Mouse (Mus musculus): ENCODE data around the gene Slc16a14. TPM values are rescaled to one million over a fixed set of nuclear protein-coding genes. Genes with fewer than 3 reads are reported as not detected.

Gene Slc16a14
- polyA plus RNA-seq, 1 experiment from 2014 or later, result 0.06 TPM

- H3K4me1 ChIP-seq, result no peaks in the 10 kb centered on the region
- no peak overlapping the region for H3K4me3 ChIP-seq
- WGBS, result 89% methylated on average over 6 of the region's 6 CpGs
Measured at GRCm38 (mm10) chr1:84899156-84899555, 35.8 kb downstream of the Slc16a14 start.

GRCm38 (mm10) chr1:84897364-84897763, 37.6 kb downstream of the Slc16a14 start:
- no peaks in the 10 kb centered on the region for H3K9me3 ChIP-seq
- WGBS, result 77% methylated on average over 6 of the region's 6 CpGs
- no peak overlapping the region for H3K4me2 ChIP-seq
- no peak overlapping the region for H3K9ac ChIP-seq
- H3K4me3 ChIP-seq, result no peak overlapping the region
- H3K27ac ChIP-seq, result no peak overlapping the region
- H3K4me1 ChIP-seq, result no peaks in the 10 kb centered on the region
- H3K36me3 ChIP-seq, result no peaks in the 10 kb centered on the region
- no peaks in the 10 kb centered on the region for H3K27me3 ChIP-seq
- ATAC-seq (ENCODE audit: borderline replicate concordance, extremely low read depth, low FRiP score, low TSS enrichment), result no peak

More at GRCm38 (mm10) chr1:84899156-84899555, 35.8 kb downstream of the Slc16a14 start:
- Histone ChIP-seq H3K27me3 (no peaks in the 10 kb centered on the region), H3K9me3 (no peaks in the 10 kb centered on the region), H3K36me3 (no peaks in the 10 kb centered on the region), H3K4me2 (no peak overlapping the region), H3K9ac (no peak overlapping the region), H3K27ac (no peak overlapping the region)
- no peak for ATAC-seq (ENCODE audit: borderline replicate concordance, extremely low read depth, low FRiP score, low TSS enrichment)

GRCm38 (mm10) chr1:84891746-84892145, 43.2 kb downstream of the Slc16a14 start:
- no peak overlapping the region for H3K4me3 ChIP-seq
- no peak overlapping the region for H3K9ac ChIP-seq
- H3K9me3 ChIP-seq, result no peaks in the 10 kb centered on the region
- H3K4me1 ChIP-seq, result no peaks in the 10 kb centered on the region
- no peak overlapping the region for H3K27ac ChIP-seq
- ATAC-seq (ENCODE audit: borderline replicate concordance, extremely low read depth, low FRiP score, low TSS enrichment), result no peak
- no peaks in the 10 kb centered on the region for H3K36me3 ChIP-seq
- H3K27me3 ChIP-seq, result no peaks in the 10 kb centered on the region
- no peak overlapping the region for H3K4me2 ChIP-seq
- WGBS, result 89% methylated on average over 9 of the region's 9 CpGs

- no peak overlapping the region for H3K9ac ChIP-seq
- no peaks in the 10 kb centered on the region for H3K36me3 ChIP-seq
- H3K4me1 ChIP-seq, result no peaks in the 10 kb centered on the region
- H3K27ac ChIP-seq, result no peak overlapping the region
- no peak overlapping the region for H3K4me3 ChIP-seq
- H3K27me3 ChIP-seq, result no peaks in the 10 kb centered on the region
- H3K9me3 ChIP-seq, result no peaks in the 10 kb centered on the region
- no peak overlapping the region for H3K4me2 ChIP-seq
- WGBS, result 77% methylated on average over 7 of the region's 7 CpGs
- ATAC-seq (ENCODE audit: borderline replicate concordance, extremely low read depth, low FRiP score, low TSS enrichment), result no peak
Measured at GRCm38 (mm10) chr1:84890503-84890902, 44.4 kb downstream of the Slc16a14 start.

- no peak for ATAC-seq (ENCODE audit: borderline replicate concordance, extremely low read depth, low FRiP score, low TSS enrichment)
- H3K27me3 ChIP-seq, result no peaks in the 10 kb centered on the region
- H3K4me3 ChIP-seq, result no peak overlapping the region
- no peaks in the 10 kb centered on the region for H3K4me1 ChIP-seq
- H3K27ac ChIP-seq, result no peak overlapping the region
- no peaks in the 10 kb centered on the region for H3K9me3 ChIP-seq
- H3K4me2 ChIP-seq, result no peak overlapping the region
- 41% methylated on average over 7 of the region's 7 CpGs for WGBS
- H3K36me3 ChIP-seq, result no peaks in the 10 kb centered on the region
- no peak overlapping the region for H3K9ac ChIP-seq
Measured at GRCm38 (mm10) chr1:84890005-84890393, 44.9 kb downstream of the Slc16a14 start.

DNA sequence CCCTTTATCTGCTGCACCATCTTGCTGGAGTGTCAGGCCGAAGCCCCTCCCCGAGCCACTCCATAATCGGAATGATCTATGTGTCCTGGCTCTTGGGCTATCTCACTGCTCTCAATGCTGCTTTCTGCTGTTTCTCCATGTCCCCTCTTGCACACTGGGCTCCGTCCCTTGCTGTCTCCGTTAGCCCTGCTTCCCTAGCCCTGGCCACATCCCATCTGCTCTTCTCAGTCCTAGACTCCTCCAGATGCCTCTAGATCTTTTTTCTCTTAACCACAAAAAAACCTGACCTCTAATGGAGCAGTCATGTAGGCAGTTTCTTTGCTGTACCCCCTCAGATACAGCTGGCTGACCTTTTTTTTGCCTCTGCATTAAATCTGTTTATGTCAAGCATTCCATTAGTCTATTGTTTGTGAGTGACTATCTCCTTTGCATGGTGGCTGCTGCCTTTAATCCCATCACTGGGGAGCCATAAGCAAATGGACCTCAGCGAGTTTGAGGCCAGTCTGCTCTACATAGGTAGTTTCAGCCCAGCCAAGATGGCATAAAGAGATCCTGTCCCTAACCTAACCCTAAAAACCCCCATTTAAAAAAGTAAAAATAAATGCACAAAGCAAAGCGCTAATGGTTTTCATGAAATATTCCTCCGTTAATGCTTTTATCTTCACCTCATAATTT, 45.5 kb downstream of the Slc16a14 start:
- no peak for ATAC-seq (ENCODE audit: borderline replicate concordance, extremely low read depth, low FRiP score, low TSS enrichment)
- Histone ChIP-seq H3K27ac (no peak overlapping the region), H3K36me3 (no peaks in the 10 kb centered on the region), H3K9me3 (no peaks in the 10 kb centered on the region), H3K4me2 (no peak overlapping the region), H3K4me1 (no peaks in the 10 kb centered on the region), H3K27me3 (no peaks in the 10 kb centered on the region), H3K4me3 (no peak overlapping the region), H3K9ac (no peak overlapping the region)
- 46% methylated on average over 8 of the region's 8 CpGs for WGBS

GRCm38 (mm10) chr1:84885921-84886320, 49.0 kb downstream of the Slc16a14 start:
- no peak overlapping the region for H3K4me2 ChIP-seq
- no peaks in the 10 kb centered on the region for H3K4me1 ChIP-seq
- no peaks in the 10 kb centered on the region for H3K36me3 ChIP-seq
- ATAC-seq (ENCODE audit: borderline replicate concordance, extremely low read depth, low FRiP score, low TSS enrichment), result no peak
- H3K27ac ChIP-seq, result no peak overlapping the region
- H3K27me3 ChIP-seq, result no peaks in the 10 kb centered on the region
- H3K9ac ChIP-seq, result no peak overlapping the region
- H3K4me3 ChIP-seq, result no peak overlapping the region
- H3K9me3 ChIP-seq, result no peaks in the 10 kb centered on the region
- 81% methylated on average over 6 of the region's 6 CpGs for WGBS

DNA sequence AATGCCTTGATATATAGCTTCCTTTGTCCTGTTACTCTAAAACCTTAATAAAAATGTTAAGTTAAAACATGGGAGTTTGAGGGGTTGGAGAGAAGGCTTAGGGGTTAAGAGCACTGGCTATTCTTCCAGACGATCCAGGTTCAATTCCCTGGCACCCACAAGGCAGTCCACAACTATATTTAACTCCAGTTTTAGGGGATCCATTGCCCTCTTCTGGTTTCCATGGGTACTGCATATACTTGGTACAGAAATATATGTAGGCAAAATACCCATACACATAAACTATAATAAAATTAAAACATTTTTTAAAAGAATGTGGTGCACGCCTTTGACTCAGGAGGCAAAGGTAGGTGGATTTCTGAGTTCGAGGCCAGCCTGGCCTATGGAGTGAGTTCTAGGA, 49.8 kb downstream of the Slc16a14 start:
- H3K4me1 ChIP-seq, result no peaks in the 10 kb centered on the region
- no peak overlapping the region for H3K4me3 ChIP-seq
- H3K27me3 ChIP-seq, result no peaks in the 10 kb centered on the region
- no peaks in the 10 kb centered on the region for H3K36me3 ChIP-seq
- H3K9ac ChIP-seq, result no peak overlapping the region
- H3K27ac ChIP-seq, result no peak overlapping the region
- no peak for ATAC-seq (ENCODE audit: borderline replicate concordance, extremely low read depth, low FRiP score, low TSS enrichment)
- no peak overlapping the region for H3K4me2 ChIP-seq
- no peaks in the 10 kb centered on the region for H3K9me3 ChIP-seq
- 73% methylated on average over 3 of the region's 3 CpGs for WGBS

DNA sequence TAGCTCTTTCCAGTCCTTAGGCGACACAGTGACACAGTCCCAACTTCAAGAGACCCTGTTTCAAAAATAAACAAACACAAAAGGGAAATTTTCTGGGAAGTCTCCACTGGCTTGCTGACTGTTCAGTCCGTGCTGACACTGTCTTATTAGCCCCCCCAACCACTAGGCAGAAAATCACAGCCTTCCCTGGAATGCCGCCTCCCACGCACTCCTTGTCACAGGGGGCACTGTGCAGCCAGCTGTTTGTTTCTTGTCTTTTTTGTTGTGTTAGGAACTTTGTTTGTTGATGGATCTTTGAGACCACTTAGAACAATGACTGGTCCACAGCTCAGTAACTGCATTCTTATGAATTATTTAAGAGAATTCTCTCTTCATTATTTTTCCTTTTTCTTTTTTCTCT, 51.0 kb downstream of the Slc16a14 start:
- Histone ChIP-seq H3K36me3 (no peaks in the 10 kb centered on the region), H3K9ac (no peak overlapping the region), H3K9me3 (no peaks in the 10 kb centered on the region), H3K27ac (no peak overlapping the region), H3K4me3 (no peak overlapping the region), H3K4me2 (no peak overlapping the region), H3K4me1 (no peaks in the 10 kb centered on the region), H3K27me3 (no peaks in the 10 kb centered on the region)
- ATAC-seq (ENCODE audit: borderline replicate concordance, extremely low read depth, low FRiP score, low TSS enrichment), result no peak
- WGBS, result 64% methylated on average over 4 of the region's 4 CpGs

DNA sequence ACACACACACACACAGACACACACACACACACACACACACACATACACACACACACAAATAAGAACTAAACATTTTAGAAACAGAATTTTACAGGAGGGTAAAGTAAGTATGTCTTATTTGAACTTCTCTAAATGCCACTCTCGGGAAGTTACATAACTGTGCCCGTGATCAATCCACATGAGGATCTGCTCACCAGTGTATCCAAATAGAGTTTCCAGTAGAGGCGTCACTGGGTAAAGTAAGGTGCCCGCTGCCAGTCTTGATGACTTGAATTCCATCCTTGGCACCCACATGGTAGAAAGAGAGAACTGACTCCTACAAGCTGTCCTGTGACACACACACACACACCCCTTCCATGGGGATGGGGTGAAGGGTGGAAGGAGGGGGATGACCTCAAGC, 52.0 kb downstream of the Slc16a14 start:
- Histone ChIP-seq H3K4me3 (no peak overlapping the region), H3K36me3 (no peaks in the 10 kb centered on the region), H3K27ac (no peak overlapping the region), H3K4me1 (no peaks in the 10 kb centered on the region), H3K9me3 (no peaks in the 10 kb centered on the region), H3K27me3 (no peaks in the 10 kb centered on the region), H3K9ac (no peak overlapping the region), H3K4me2 (no peak overlapping the region)
- ATAC-seq (ENCODE audit: borderline replicate concordance, extremely low read depth, low FRiP score, low TSS enrichment), result no peak
- WGBS, result 79% methylated on average over 4 of the region's 4 CpGs

DNA sequence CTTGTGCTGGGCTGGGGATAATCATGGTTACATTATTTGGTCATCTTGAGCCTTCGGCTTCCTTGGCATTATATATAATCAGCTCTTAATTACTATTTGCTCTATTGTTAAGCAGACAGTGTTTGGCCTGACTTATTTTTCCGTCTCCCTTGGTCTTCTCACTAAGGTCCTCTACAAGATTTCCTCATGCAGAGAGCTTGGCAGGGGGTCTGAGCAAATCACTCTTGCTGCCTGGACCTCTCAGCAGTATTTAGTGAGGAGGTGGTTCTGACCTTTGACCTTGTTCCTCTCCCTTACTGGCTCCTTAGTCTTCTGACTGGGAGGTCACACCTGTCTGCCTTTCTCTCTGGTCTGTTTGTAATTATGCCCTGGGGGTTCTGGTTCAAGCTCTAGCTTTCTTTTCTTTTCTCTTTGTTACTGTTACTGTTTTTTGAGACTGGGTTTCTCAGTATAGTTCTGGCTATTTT, 52.8 kb downstream of the Slc16a14 start:
- H3K4me2 ChIP-seq, result no peak overlapping the region
- no peak overlapping the region for H3K9ac ChIP-seq
- no peaks in the 10 kb centered on the region for H3K9me3 ChIP-seq
- H3K4me1 ChIP-seq, result no peaks in the 10 kb centered on the region
- no peaks in the 10 kb centered on the region for H3K36me3 ChIP-seq
- H3K27me3 ChIP-seq, result no peaks in the 10 kb centered on the region
- no peak overlapping the region for H3K27ac ChIP-seq
- whole genome bisulfite sequencing, result 71% methylated on average over 2 of the region's 2 CpGs
- H3K4me3 ChIP-seq, result no peak overlapping the region
- no peak for ATAC-seq (ENCODE audit: borderline replicate concordance, extremely low read depth, low FRiP score, low TSS enrichment)

GRCm38 (mm10) chr1:84881248-84882065, 53.5 kb downstream of the Slc16a14 start:
- H3K4me3 ChIP-seq, result no peak overlapping the region
- no peaks in the 10 kb centered on the region for H3K27me3 ChIP-seq
- no peak for ATAC-seq (ENCODE audit: borderline replicate concordance, extremely low read depth, low FRiP score, low TSS enrichment)
- no peaks in the 10 kb centered on the region for H3K36me3 ChIP-seq
- H3K9me3 ChIP-seq, result no peaks in the 10 kb centered on the region
- no peak overlapping the region for H3K4me2 ChIP-seq
- no peak overlapping the region for H3K9ac ChIP-seq
- no peaks in the 10 kb centered on the region for H3K4me1 ChIP-seq
- no peak overlapping the region for H3K27ac ChIP-seq
- WGBS, result 71% methylated on average over 11 of the region's 11 CpGs

Data from lung, embryonic 15.5 days (tissue).